Mouse (Mus musculus) heart, adult 2 months (tissue): ENCODE results near the gene Gpr150.

Experiments used
- CTCF ChIP-seq: fragments of 200-600 bp; IDR thresholded peaks from 2 replicates; pipeline ENCODE4 v1.8.1; 2022; ENCODE audit warnings: antibody characterized with exemption, mild to moderate bottlenecking, moderate library complexity
- EP300 ChIP-seq: fragments of 200-500 bp; IDR thresholded peaks from 2 replicates; pipeline ENCODE4 v1.6.1; 2011; ENCODE audit warnings: low read depth, low read length, control low read depth; ENCODE audit not compliant: insufficient read depth
- POLR2A ChIP-seq: fragments of 200-500 bp; IDR thresholded peaks from 2 replicates; pipeline ENCODE4 v1.6.1; 2011; ENCODE audit warnings: mild to moderate bottlenecking, low read depth, low read length, control low read depth; ENCODE audit not compliant: insufficient read depth

GRCm38 (mm10) chr13:76056261-76056724 lies 503 bp downstream of the Gpr150 start:
- TF ChIP-seq CTCF (peak; percentile 75), POLR2A (no peak), EP300 (no peak)
